Mouse (Mus musculus) forebrain, embryonic 11.5 days (tissue): ENCODE measurements at regions not wholly inside any gene's neighbourhood (a gene's known extent, or its start where the extent isn't known, plus 50 kb on each side); places are given as distances from the start of the nearest gene placed in this dataset.

Source experiments
- ATAC-seq: fragments of 200-750 bp; cut with Nextera tagmentation; replicated peaks from 2 replicates; pipeline ENCODE4 v1.8.0; 2017; ENCODE audit warnings: moderate TSS enrichment; ENCODE audit not compliant: low FRiP score
- DNase-seq: peaks from one replicate; pipeline ENCODE4 v3.0.0-alpha.2; 2017; ENCODE audit warnings: low spot score
- H3K27ac ChIP-seq: fragments of 300-500 bp; sonication (generic); 2 replicates; pipeline ENCODE4 v1.5.1; 2014; ENCODE audit warnings: low read depth, low read length
- H3K27me3 ChIP-seq: fragments of 300-500 bp; sonication (generic); 2 replicates; pipeline ENCODE4 v1.6.1; 2014; ENCODE audit warnings: mild to moderate bottlenecking, low read length, mixed read lengths; ENCODE audit not compliant: control insufficient read depth, insufficient read depth
- H3K36me3 ChIP-seq: fragments of 300-500 bp; sonication (generic); 2 replicates; pipeline ENCODE4 v1.6.1; 2014; ENCODE audit warnings: mild to moderate bottlenecking, low read length, moderate library complexity, mixed read lengths; ENCODE audit not compliant: control insufficient read depth, insufficient read depth
- H3K4me1 ChIP-seq: fragments of 300-500 bp; sonication (generic); replicated peaks from 2 replicates; pipeline ENCODE4 v1.6.1; 2014; ENCODE audit warnings: low read length, mixed read lengths; ENCODE audit not compliant: control insufficient read depth, insufficient read depth
- H3K4me2 ChIP-seq: fragments of 300-500 bp; sonication (generic); 2 replicates; pipeline ENCODE4 v1.6.1; 2014; ENCODE audit warnings: low read depth, mild to moderate bottlenecking, low read length, moderate library complexity, mixed read lengths; ENCODE audit not compliant: severe bottlenecking
- H3K4me3 ChIP-seq: fragments of 300-500 bp; sonication (generic); 2 replicates; pipeline ENCODE4 v1.5.1; 2014; ENCODE audit warnings: low read depth, low read length
- H3K9ac ChIP-seq: fragments of 300-500 bp; sonication (generic); 2 replicates; pipeline ENCODE4 v1.6.1; 2014; ENCODE audit warnings: low read length
- H3K9me3 ChIP-seq: fragments of 300-500 bp; sonication (generic); 2 replicates; pipeline ENCODE4 v1.6.1; 2016; ENCODE audit warnings: low read length, mixed read lengths; ENCODE audit not compliant: control insufficient read depth
- WGBS: fragments of 180-500 bp; shearing (Covaris S2); extraction: QIAGEN DNeasy Blood & Tissue Kit; methylation state at CpG from one replicate; pipeline ENCODE4 v1.1.7; 2014; 5-methylcytosine and 5-hydroxymethylcytosine counted together

DNA sequence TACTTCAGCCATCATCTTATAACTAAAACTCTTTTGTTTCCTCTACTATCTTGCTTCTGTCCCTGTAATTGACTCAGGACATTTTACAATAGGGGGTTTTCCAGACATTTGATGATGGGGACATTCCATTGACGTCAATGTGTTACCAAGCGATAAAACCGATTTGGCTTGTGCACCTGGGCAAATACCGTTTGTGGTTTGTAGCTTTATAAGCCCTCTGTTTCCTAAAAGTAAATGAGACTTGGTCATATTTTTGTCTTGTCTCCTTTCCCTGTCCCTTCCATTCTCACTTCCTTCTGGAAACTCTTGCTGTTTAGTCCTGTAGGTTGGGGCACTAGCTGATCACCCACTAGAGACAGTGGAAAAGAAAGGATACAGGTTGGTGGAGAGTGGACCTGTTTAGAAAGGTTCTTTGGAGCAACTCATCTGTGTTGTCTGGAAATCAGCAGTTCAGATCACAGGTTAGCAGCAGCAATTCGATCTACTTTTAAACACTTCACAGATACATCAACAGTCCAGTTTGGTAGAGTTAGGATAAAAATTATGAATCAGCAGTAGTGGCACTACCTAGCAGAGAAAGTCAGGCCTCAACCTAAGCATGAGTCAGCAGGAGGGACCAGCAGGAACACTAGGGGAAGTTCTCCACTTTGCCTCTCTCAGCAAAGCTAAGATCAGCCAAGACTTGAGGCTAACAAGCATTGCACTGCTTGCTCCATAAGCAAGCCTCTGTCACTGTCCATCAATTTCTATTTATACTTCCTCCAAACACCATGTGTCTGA lies 156.6 kb downstream of the Tmem161b start:
- no peak for DNase-seq
- Histone ChIP-seq H3K9ac (no peak overlapping the region), H3K27me3 (no peaks in the 10 kb centered on the region), H3K4me2 (no peak overlapping the region), H3K4me3 (no peak overlapping the region), H3K4me1 (no peaks in the 10 kb centered on the region), H3K36me3 (no peaks in the 10 kb centered on the region), H3K9me3 (no peaks in the 10 kb centered on the region), H3K27ac (no peak overlapping the region)
- no peak for ATAC-seq
- WGBS, result 91% methylated on average over 5 of the region's 5 CpGs

DNA sequence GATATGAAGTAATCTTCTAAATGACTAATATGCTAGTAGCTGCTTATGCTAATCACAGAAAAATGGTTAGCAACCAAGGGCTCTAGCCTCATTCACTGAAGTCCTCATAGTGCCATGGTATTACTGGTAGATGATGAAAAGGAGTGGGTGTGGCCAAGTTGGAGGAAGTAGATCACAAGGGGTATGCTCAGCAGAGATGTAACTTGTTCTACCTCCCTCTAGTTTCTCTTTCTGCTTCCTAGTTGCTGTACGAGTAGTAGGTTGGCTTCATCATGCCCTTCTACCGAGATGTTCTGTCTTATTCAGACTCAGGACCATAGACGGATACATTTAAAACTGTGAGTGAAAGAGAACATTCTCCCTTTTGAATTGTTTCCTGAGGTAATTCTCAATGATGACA lies 169.5 kb downstream of the Tmem161b start:
- Histone ChIP-seq H3K27me3 (no peaks in the 10 kb centered on the region), H3K4me3 (no peak overlapping the region), H3K4me2 (no peak overlapping the region), H3K4me1 (no peaks in the 10 kb centered on the region), H3K9ac (no peak overlapping the region), H3K27ac (no peak overlapping the region), H3K9me3 (no peaks in the 10 kb centered on the region), H3K36me3 (no peaks in the 10 kb centered on the region)
- DNase-seq (no peak), ATAC-seq (no peak)
- 88% methylated on average over 3 of the region's 3 CpGs for WGBS

DNA sequence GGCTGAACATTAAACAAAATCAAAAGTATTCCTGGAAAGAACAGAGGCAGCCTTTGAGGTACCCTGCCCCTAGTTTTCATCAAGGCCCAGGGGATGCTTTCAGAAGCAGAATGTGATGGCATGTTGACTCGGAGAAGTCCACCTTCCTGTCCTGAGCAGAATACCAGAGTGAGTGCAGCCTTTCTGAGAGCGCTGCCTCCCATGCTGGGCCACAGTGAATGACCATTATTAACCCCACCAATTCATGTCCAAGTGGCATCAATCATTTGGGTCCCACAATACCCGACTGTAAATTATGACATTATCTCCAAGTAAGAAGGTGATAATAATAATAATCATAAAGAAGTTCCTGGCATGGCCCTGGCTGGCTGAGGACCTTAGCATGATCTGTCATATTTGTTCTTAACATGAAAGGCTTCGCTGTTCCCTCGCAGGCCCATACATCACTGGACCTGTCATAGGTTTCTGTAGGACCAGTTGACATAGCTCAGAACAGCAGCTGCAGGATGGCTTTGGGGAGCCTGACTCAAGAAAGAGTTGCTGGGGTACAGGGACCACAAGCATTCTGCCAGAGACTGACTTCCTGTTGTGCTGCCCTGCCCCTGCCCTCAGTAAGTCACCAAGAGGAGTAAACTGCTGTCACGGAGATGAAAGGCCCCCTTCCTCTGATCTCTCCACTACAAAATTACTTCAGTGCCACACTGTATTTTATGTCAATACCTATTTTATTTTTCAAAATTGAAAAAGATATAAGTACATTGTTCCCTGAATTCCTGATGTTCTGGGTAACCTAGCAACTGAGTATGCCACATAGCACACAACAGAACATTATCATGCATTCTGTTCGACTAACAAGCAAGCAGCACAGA lies 176.6 kb downstream of the Tmem161b start:
- Histone ChIP-seq H3K36me3 (no peaks in the 10 kb centered on the region), H3K4me1 (0 out of 2 replicates have a peak, but pooled peaks cover 3% of the 10 kb centered on the region), H3K4me2 (no peak overlapping the region), H3K27ac (no peak overlapping the region), H3K4me3 (no peak overlapping the region), H3K9me3 (no peaks in the 10 kb centered on the region), H3K27me3 (no peaks in the 10 kb centered on the region), H3K9ac (no peak overlapping the region)
- WGBS, result 68% methylated on average over 7 of the region's 7 CpGs
- DNase-seq, result no peak
- peak; percentile 57; the same call in 1 of the 2 replicates for ATAC-seq

DNA sequence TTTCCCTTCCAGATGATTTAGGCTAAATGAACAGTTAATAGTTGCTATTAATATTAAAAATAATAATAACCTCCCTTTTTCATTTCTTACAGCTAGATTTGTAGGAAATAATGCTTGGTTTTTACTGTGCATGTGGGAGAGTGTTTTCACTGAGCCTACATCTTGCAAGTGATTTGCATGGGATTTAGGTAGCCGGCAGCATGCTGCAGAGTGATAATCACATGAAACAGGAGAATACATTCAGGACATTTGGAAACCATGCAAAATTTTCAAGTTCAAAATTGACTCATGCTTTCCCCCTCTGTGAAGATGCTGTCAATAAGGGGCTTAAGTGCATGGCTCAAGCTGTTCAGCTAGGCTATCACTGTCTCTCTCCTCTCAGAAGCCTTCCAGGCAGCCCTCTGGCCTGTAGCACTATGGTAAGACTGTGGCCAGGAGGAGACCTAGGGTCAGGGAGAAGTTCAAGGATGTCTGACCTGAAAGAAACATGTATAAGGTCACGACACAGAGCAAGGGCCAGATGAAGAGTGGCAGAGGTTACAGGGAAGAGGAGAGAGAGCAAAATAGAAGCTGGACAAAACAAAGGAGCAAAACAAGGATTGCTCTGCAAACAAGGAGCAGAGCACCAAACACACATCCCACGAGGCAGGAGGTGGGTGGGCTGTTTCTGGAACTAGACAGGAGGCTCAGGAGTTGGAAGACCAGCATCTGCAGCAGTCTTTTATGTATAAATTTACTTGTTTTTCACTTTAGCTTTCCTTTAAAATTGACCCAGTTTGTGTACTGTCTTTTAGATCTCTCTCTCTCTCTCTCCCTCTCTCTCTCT lies 177.5 kb downstream of the Tmem161b start:
- ATAC-seq (no peak), DNase-seq (no peak)
- Histone ChIP-seq H3K9ac (no peak overlapping the region), H3K27ac (no peak overlapping the region), H3K27me3 (no peaks in the 10 kb centered on the region), H3K4me2 (no peak overlapping the region), H3K4me1 (0 out of 2 replicates have a peak, but pooled peaks cover 3% of the 10 kb centered on the region), H3K36me3 (no peaks in the 10 kb centered on the region), H3K4me3 (no peak overlapping the region), H3K9me3 (no peaks in the 10 kb centered on the region)
- 42% methylated on average over 3 of the region's 3 CpGs for WGBS

DNA sequence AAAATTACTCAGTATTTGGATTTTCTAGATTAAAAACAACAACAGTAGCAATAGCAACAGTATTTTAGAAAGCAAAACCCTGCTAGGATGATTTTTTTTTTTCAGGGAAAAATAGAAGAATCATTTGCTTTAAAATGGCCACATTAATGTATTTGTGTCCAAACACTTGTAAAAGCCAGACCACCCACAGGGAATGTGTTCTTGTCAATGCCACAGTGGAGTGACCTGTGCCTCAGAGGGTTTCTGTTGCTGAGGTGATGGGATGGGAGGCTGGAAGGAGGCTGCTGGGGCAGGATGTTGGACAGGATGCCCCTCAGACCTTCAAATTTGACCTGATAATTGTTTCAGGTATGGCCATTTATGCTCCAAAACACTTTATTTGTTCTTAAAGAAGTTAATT lies 178.9 kb downstream of the Tmem161b start:
- DNase-seq (no peak), ATAC-seq (no peak)
- Histone ChIP-seq H3K27ac (no peak overlapping the region), H3K9me3 (no peaks in the 10 kb centered on the region), H3K36me3 (no peaks in the 10 kb centered on the region), H3K4me3 (no peak overlapping the region), H3K9ac (no peak overlapping the region), H3K4me1 (0 out of 2 replicates have a peak, but pooled peaks cover 3% of the 10 kb centered on the region), H3K27me3 (no peaks in the 10 kb centered on the region), H3K4me2 (no peak overlapping the region)

DNA sequence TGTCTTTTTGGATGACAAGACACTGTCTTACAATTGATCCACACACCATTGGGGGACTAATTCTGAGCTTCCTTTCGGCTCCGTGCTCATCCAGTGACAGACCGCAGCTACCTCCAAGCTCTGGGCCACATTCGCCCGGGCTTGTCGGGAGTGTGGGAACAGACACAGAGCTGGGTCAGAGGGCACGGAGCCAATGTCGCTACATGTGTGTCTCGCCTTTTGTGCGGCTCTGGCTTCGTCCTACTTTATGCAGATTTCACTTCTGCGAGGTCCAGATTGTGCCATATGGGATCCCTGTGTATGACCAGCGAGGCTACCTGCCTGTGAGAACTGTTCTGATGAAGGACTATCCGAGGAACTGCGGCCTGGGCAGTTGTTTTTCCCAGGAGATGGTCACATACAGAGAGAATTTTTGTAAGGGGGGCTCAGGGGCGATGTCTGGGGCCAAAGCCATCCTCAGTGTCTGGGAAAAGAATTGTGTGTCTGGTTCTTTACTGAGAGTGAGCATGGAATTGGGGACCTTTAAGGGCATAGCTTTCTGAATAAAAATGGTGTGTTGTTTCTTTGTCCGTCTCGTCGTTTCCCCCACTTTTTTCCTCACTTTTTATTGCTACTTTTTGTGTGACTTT lies 182.6 kb downstream of the Tmem161b start:
- peak; percentile 53; the same call in 1 of the 2 replicates for ATAC-seq
- Histone ChIP-seq H3K4me2 (no peak overlapping the region), H3K4me1 (0 out of 2 replicates have a peak, but pooled peaks cover 1% of the 10 kb centered on the region), H3K9me3 (no peaks in the 10 kb centered on the region), H3K9ac (no peak overlapping the region), H3K36me3 (no peaks in the 10 kb centered on the region), H3K4me3 (no peak overlapping the region), H3K27ac (no peak overlapping the region), H3K27me3 (no peaks in the 10 kb centered on the region)
- 77% methylated on average over 19 of the region's 19 CpGs for WGBS
- no peak for DNase-seq

DNA sequence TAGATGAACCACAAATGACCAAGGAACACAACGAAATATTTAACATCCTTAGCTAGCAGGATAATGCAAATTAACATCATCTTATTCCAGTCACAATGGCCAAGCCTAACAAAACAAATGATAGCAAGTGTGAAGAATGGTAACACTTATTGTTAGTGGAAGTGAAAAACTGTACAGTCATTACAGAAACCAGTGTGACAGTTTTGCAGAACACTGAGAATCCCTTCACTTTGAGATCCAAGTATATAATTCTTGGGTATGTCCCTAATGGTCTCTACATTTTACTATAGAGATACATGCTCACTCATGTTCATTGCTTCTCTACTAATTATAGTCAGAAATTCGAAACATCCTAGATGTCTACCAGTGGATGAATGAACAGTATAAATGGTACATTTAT lies 212.3 kb downstream of the Tmem161b start:
- Histone ChIP-seq H3K4me3 (no peak overlapping the region), H3K4me2 (no peak overlapping the region), H3K27ac (no peak overlapping the region), H3K9me3 (no peaks in the 10 kb centered on the region), H3K4me1 (no peaks in the 10 kb centered on the region), H3K36me3 (no peaks in the 10 kb centered on the region), H3K27me3 (no peaks in the 10 kb centered on the region), H3K9ac (no peak overlapping the region)
- ATAC-seq (no peak), DNase-seq (no peak)
- WGBS, result 82% methylated on average over 2 of the region's 2 CpGs
